Mouse (Mus musculus) megakaryocyte-erythroid progenitor cell, adult 5-6 weeks (primary cell): Measurements from ENCODE around the gene Bcl2l15. TPM values are rescaled to one million over a fixed set of nuclear protein-coding genes. Genes with fewer than 3 reads are reported as not detected.

Experiments used
- ATAC-seq: replicated peaks from 2 replicates; pipeline ENCODE4 v1.8.0; 2016; ENCODE audit warnings: mild to moderate bottlenecking, inconsistent platforms; ENCODE audit not compliant: severe bottlenecking, poor library complexity, low FRiP score, low TSS enrichment
- total RNA-seq, 2 experiments: library from RNA; stranded (forward) in 1 of 2; stranded (reverse) in 1 of 2; fragments of 200-1000, 215-1000 nt in 1 of 2; fragments of >200 nt in 1 of 2; fragmentation: Nextera tagmentation in 1 of 2; gene quantifications; 2 replicates each; pipeline ENCODE4 v1.2.3; 2014 to 2017

The Bcl2l15 gene
- total RNA-seq, 2 experiments from 2014 or later = 6.4 to 9.3 TPM

GRCm38 (mm10) chr3:103858881-103859801 lies 26.7 kb downstream of the Bcl2l15 start, which contains the start of gene Ptpn22:
Gene Ptpn22, plus strand, starts transcription at chr3:103859795.
- peak; percentile 40 for ATAC-seq

- peak; percentile 75 for ATAC-seq
These were observed 27.5 kb downstream of the Bcl2l15 start for GRCm38 (mm10) chr3:103859851-103860391.

GRCm38 (mm10) chr3:103862721-103863220 lies 30.4 kb downstream of the Bcl2l15 start:
- ATAC-seq = no peak

- ATAC-seq = no peak
These were observed 31.8 kb downstream of the Bcl2l15 start for GRCm38 (mm10) chr3:103864200-103864599.

GRCm38 (mm10) chr3:103867424-103867971 lies 35.1 kb downstream of the Bcl2l15 start:
- no peak for ATAC-seq

- ATAC-seq = no peak
These were observed 35.6 kb downstream of the Bcl2l15 start for GRCm38 (mm10) chr3:103868008-103868407.

- ATAC-seq = no peak
These were observed 40.3 kb downstream of the Bcl2l15 start for GRCm38 (mm10) chr3:103872663-103873098.

- no peak for ATAC-seq
These were observed 41.9 kb downstream of the Bcl2l15 start for GRCm38 (mm10) chr3:103874329-103874728.

- ATAC-seq = no peak
These were observed 53.5 kb downstream of the Bcl2l15 start for GRCm38 (mm10) chr3:103885946-103886345.

GRCm38 (mm10) chr3:103887581-103887980 lies 55.2 kb downstream of the Bcl2l15 start:
- 0 out of 2 replicates have a peak, but pooled peaks have one; percentile 63 for ATAC-seq

GRCm38 (mm10) chr3:103893374-103893773 lies 61.0 kb downstream of the Bcl2l15 start:
- ATAC-seq = no peak

Other genes starting within 250 kb of the Bcl2l15 start
- gene Atg4a-ps, start 186.5 kb upstream of the Bcl2l15 start, total RNA-seq (2014; fragmentation: Nextera tagmentation) = not detected in 2 replicates
- gene Atg4a-ps, start 186.5 kb upstream of the Bcl2l15 start, total RNA-seq (2017) = 0.88 and 1.7 TPM in 2 replicates
- gene Olfml3, start 94.6 kb upstream of the Bcl2l15 start, total RNA-seq (2014; fragmentation: Nextera tagmentation) = not detected in 2 replicates
- 0.56 TPM in 1 of 2 replicates, not detected in the other for gene Olfml3, start 94.6 kb upstream of the Bcl2l15 start, total RNA-seq (2017)
- not detected in 2 replicates for gene Gm10964, start 93.2 kb upstream of the Bcl2l15 start, total RNA-seq (2014; fragmentation: Nextera tagmentation)
- gene Gm10964, start 93.2 kb upstream of the Bcl2l15 start, total RNA-seq (2017) = not detected in 2 replicates
- 98.1 and 127 TPM in 2 replicates for gene Hipk1, start 41.0 kb upstream of the Bcl2l15 start, total RNA-seq (2014; fragmentation: Nextera tagmentation)
- gene Hipk1, start 41.0 kb upstream of the Bcl2l15 start, total RNA-seq (2017) = 64.3 and 69.2 TPM in 2 replicates
- gene Dclre1b, start 23.2 kb upstream of the Bcl2l15 start, total RNA-seq (2014; fragmentation: Nextera tagmentation) = 17.9 and 25.4 TPM in 2 replicates
- gene Dclre1b, start 23.2 kb upstream of the Bcl2l15 start, total RNA-seq (2017) = 8.3 and 9.8 TPM in 2 replicates
- 14.9 and 22.2 TPM in 2 replicates for gene Ap4b1, start 23.1 kb upstream of the Bcl2l15 start, total RNA-seq (2014; fragmentation: Nextera tagmentation)
- 14.6 and 28.8 TPM in 2 replicates for gene Ap4b1, start 23.1 kb upstream of the Bcl2l15 start, total RNA-seq (2017)
- not detected in 2 replicates for gene Gm43064, start 23.0 kb upstream of the Bcl2l15 start, total RNA-seq (2014; fragmentation: Nextera tagmentation)
- gene Gm43064, start 23.0 kb upstream of the Bcl2l15 start, total RNA-seq (2017) = not detected in 2 replicates
- gene Ptpn22, start 27.2 kb downstream of the Bcl2l15 start, total RNA-seq (2014; fragmentation: Nextera tagmentation) = 6.7 and 15.5 TPM in 2 replicates
- gene Ptpn22, start 27.2 kb downstream of the Bcl2l15 start, total RNA-seq (2017) = 14.0 and 19.4 TPM in 2 replicates
- gene Rsbn1, start 81.5 kb downstream of the Bcl2l15 start, total RNA-seq (2014; fragmentation: Nextera tagmentation) = 22.9 and 25.1 TPM in 2 replicates
- 30.6 and 38.4 TPM in 2 replicates for gene Rsbn1, start 81.5 kb downstream of the Bcl2l15 start, total RNA-seq (2017)
- 21.7 and 28.2 TPM in 2 replicates for gene Phtf1, start 135.5 kb downstream of the Bcl2l15 start, total RNA-seq (2014; fragmentation: Nextera tagmentation)
- 32.7 and 35.5 TPM in 2 replicates for gene Phtf1, start 135.5 kb downstream of the Bcl2l15 start, total RNA-seq (2017)